Mouse (Mus musculus) heart, embryonic 15.5 days (tissue): Measurements from ENCODE around the gene Gm498. TPM values are rescaled to one million over a fixed set of nuclear protein-coding genes. Genes with fewer than 3 reads are reported as not detected.

Experiments used
- ATAC-seq: fragments of 200-750 bp; cut with Nextera tagmentation; replicated peaks from 2 replicates; pipeline ENCODE4 v1.8.0; 2017; ENCODE audit warnings: low read depth, moderate TSS enrichment; ENCODE audit not compliant: insufficient number of reproducible peaks, insufficient read depth, low FRiP score
- H3K27ac ChIP-seq: fragments of 300-500 bp; sonication (generic); 2 replicates; pipeline ENCODE4 v1.5.1; 2015; ENCODE audit warnings: mild to moderate bottlenecking, inconsistent platforms
- H3K27me3 ChIP-seq: fragments of 300-500 bp; sonication (generic); 2 replicates; pipeline ENCODE4 v1.6.1; 2015; ENCODE audit warnings: inconsistent platforms
- H3K36me3 ChIP-seq: fragments of 300-500 bp; sonication (generic); 2 replicates; pipeline ENCODE4 v1.6.1; 2015; ENCODE audit warnings: mild to moderate bottlenecking, inconsistent platforms
- H3K4me1 ChIP-seq: fragments of 300-500 bp; sonication (generic); replicated peaks from 2 replicates; pipeline ENCODE4 v1.6.1; 2015; ENCODE audit warnings: inconsistent platforms
- H3K4me2 ChIP-seq: fragments of 300-500 bp; sonication (generic); 2 replicates; pipeline ENCODE4 v1.6.1; 2015; ENCODE audit warnings: inconsistent platforms, mild to moderate bottlenecking, moderate library complexity
- H3K4me3 ChIP-seq: fragments of 300-500 bp; sonication (generic); 2 replicates; pipeline ENCODE4 v1.5.1; 2015; ENCODE audit warnings: mild to moderate bottlenecking, inconsistent platforms
- H3K9ac ChIP-seq: fragments of 300-500 bp; sonication (generic); 2 replicates; pipeline ENCODE4 v1.6.1; 2015; ENCODE audit warnings: mild to moderate bottlenecking, inconsistent platforms
- H3K9me3 ChIP-seq: fragments of 300-500 bp; sonication (generic); replicated peaks from 2 replicates; pipeline ENCODE4 v1.6.1; 2016; ENCODE audit warnings: inconsistent platforms
- WGBS: fragments of 180-500 bp; shearing (Covaris S2); methylation state at CpG from one replicate; pipeline ENCODE4 v1.1.7; 2015; ENCODE audit warnings: mixed read lengths; 5-methylcytosine and 5-hydroxymethylcytosine counted together
- polyA plus RNA-seq: library from polyadenylated mRNA; unstranded; fragments of >200 nt; fragmentation: Nextera tagmentation; extraction: Ambion mirVana; gene quantifications from 2 replicates; pipeline ENCODE4 v1.2.1, GENCODE M21; 2015

Gene Gm498
- polyA plus RNA-seq, 1 experiment from 2014 or later: not detected

- Histone ChIP-seq H3K4me3 (no peak overlapping the region), H3K9me3 (no peaks in the 10 kb centered on the region), H3K9ac (no peak overlapping the region), H3K36me3 (peaks cover 12% of the 10 kb centered on the region; the same call in 1 of the 2 replicates), H3K4me2 (no peak overlapping the region), H3K27ac (no peak overlapping the region), H3K4me1 (peaks cover 20% of the 10 kb centered on the region), H3K27me3 (no peaks in the 10 kb centered on the region)
- no peak for ATAC-seq
- 68% methylated on average over 6 of the region's 6 CpGs for WGBS
These were observed 33.0 kb upstream of the Gm498 start for GRCm38 (mm10) chr7:143833581-143834190.

GRCm38 (mm10) chr7:143834316-143834715 lies 32.3 kb upstream of the Gm498 start:
- H3K9ac ChIP-seq: no peak overlapping the region
- H3K4me2 ChIP-seq: no peak overlapping the region
- H3K27ac ChIP-seq: no peak overlapping the region
- H3K4me3 ChIP-seq: no peak overlapping the region
- peaks cover 16% of the 10 kb centered on the region for H3K4me1 ChIP-seq
- peaks cover 12% of the 10 kb centered on the region; the same call in 1 of the 2 replicates for H3K36me3 ChIP-seq
- H3K9me3 ChIP-seq: no peaks in the 10 kb centered on the region
- no peak for ATAC-seq
- 77% methylated on average over 2 of the region's 2 CpGs for WGBS
- no peaks in the 10 kb centered on the region for H3K27me3 ChIP-seq

- H3K36me3 ChIP-seq: peaks cover 12% of the 10 kb centered on the region; the same call in 1 of the 2 replicates
- no peaks in the 10 kb centered on the region for H3K9me3 ChIP-seq
- H3K9ac ChIP-seq: no peak overlapping the region
- 61% methylated on average over 3 of the region's 3 CpGs for WGBS
- no peak overlapping the region for H3K27ac ChIP-seq
- H3K4me3 ChIP-seq: no peak overlapping the region
- no peak for ATAC-seq
- H3K4me1 ChIP-seq: peaks cover 15% of the 10 kb centered on the region
- H3K4me2 ChIP-seq: no peak overlapping the region
- H3K27me3 ChIP-seq: no peaks in the 10 kb centered on the region
These were observed 31.7 kb upstream of the Gm498 start for GRCm38 (mm10) chr7:143834972-143835371.

GRCm38 (mm10) chr7:143837705-143838358 lies 28.8 kb upstream of the Gm498 start:
- H3K9me3 ChIP-seq: no peaks in the 10 kb centered on the region
- peaks cover 10% of the 10 kb centered on the region for H3K4me1 ChIP-seq
- H3K36me3 ChIP-seq: peaks cover 30% of the 10 kb centered on the region; the same call in 1 of the 2 replicates
- 88% methylated on average over 3 of the region's 3 CpGs for WGBS
- H3K4me3 ChIP-seq: no peak overlapping the region
- no peak overlapping the region for H3K4me2 ChIP-seq
- H3K27me3 ChIP-seq: no peaks in the 10 kb centered on the region
- no peak overlapping the region for H3K27ac ChIP-seq
- ATAC-seq: no peak
- H3K9ac ChIP-seq: no peak overlapping the region

- no peaks in the 10 kb centered on the region for H3K9me3 ChIP-seq
- no peaks in the 10 kb centered on the region; the same call in 1 of the 2 replicates for H3K4me1 ChIP-seq
- WGBS: 89% methylated on average over 5 of the region's 5 CpGs
- peaks cover 48% of the 10 kb centered on the region for H3K36me3 ChIP-seq
- H3K27me3 ChIP-seq: no peaks in the 10 kb centered on the region
- H3K4me2 ChIP-seq: no peak overlapping the region
- H3K9ac ChIP-seq: no peak overlapping the region
- H3K27ac ChIP-seq: no peak overlapping the region
- ATAC-seq: no peak
- no peak overlapping the region for H3K4me3 ChIP-seq
These were observed 26.5 kb upstream of the Gm498 start for GRCm38 (mm10) chr7:143840121-143840520.

GRCm38 (mm10) chr7:143841301-143841700 lies 25.3 kb upstream of the Gm498 start:
- WGBS: 94% methylated on average over 8 of the region's 8 CpGs
- H3K36me3 ChIP-seq: peaks cover 58% of the 10 kb centered on the region

GRCm38 (mm10) chr7:143848127-143848767 lies 18.4 kb upstream of the Gm498 start:
- H3K4me3 ChIP-seq: no peak overlapping the region
- peaks cover 31% of the 10 kb centered on the region for H3K36me3 ChIP-seq

More at GRCm38 (mm10) chr7:143841301-143841700, 25.3 kb upstream of the Gm498 start:
- Histone ChIP-seq H3K9me3 (no peaks in the 10 kb centered on the region), H3K27me3 (no peaks in the 10 kb centered on the region), H3K27ac (no peak overlapping the region), H3K9ac (no peak overlapping the region), H3K4me3 (no peak overlapping the region), H3K4me1 (no peaks in the 10 kb centered on the region), H3K4me2 (no peak overlapping the region)
- no peak for ATAC-seq

GRCm38 (mm10) chr7:143848768-143849482 lies 17.7 kb upstream of the Gm498 start:
- no peak overlapping the region for H3K4me2 ChIP-seq
- H3K36me3 ChIP-seq: peaks cover 24% of the 10 kb centered on the region; the same call in 1 of the 2 replicates
- H3K4me1 ChIP-seq: no peaks in the 10 kb centered on the region
- no peak for ATAC-seq
- no peak overlapping the region for H3K9ac ChIP-seq
- H3K27me3 ChIP-seq: no peaks in the 10 kb centered on the region
- 86% methylated on average over 7 of the region's 8 CpGs for WGBS
- H3K4me3 ChIP-seq: no peak overlapping the region
- H3K9me3 ChIP-seq: no peaks in the 10 kb centered on the region
- no peak overlapping the region for H3K27ac ChIP-seq

More at GRCm38 (mm10) chr7:143848127-143848767, 18.4 kb upstream of the Gm498 start:
- Histone ChIP-seq H3K9me3 (no peaks in the 10 kb centered on the region), H3K4me2 (no peak overlapping the region), H3K27ac (no peak overlapping the region), H3K9ac (no peak overlapping the region), H3K27me3 (no peaks in the 10 kb centered on the region), H3K4me1 (no peaks in the 10 kb centered on the region)
- 80% methylated on average over 5 of the region's 5 CpGs for WGBS
- ATAC-seq: no peak

GRCm38 (mm10) chr7:143868874-143869273 lies 2.2 kb downstream of the Gm498 start:
- WGBS: 63% methylated on average over 4 of the region's 4 CpGs
- no peak overlapping the region for H3K9ac ChIP-seq
- no peak overlapping the region for H3K4me2 ChIP-seq
- no peak overlapping the region for H3K27ac ChIP-seq
- no peaks in the 10 kb centered on the region for H3K4me1 ChIP-seq
- ATAC-seq: no peak
- H3K4me3 ChIP-seq: no peak overlapping the region
- no peaks in the 10 kb centered on the region for H3K36me3 ChIP-seq
- H3K27me3 ChIP-seq: no peaks in the 10 kb centered on the region
- H3K9me3 ChIP-seq: no peaks in the 10 kb centered on the region

- no peak for ATAC-seq
- WGBS: 60% methylated on average over 6 of the region's 6 CpGs
- no peak overlapping the region for H3K4me3 ChIP-seq
- no peak overlapping the region for H3K4me2 ChIP-seq
- H3K9ac ChIP-seq: no peak overlapping the region
- no peaks in the 10 kb centered on the region for H3K4me1 ChIP-seq
- no peaks in the 10 kb centered on the region for H3K36me3 ChIP-seq
- H3K27ac ChIP-seq: no peak overlapping the region
- H3K27me3 ChIP-seq: no peaks in the 10 kb centered on the region
- H3K9me3 ChIP-seq: no peaks in the 10 kb centered on the region
These were observed 17.1 kb downstream of the Gm498 start for GRCm38 (mm10) chr7:143883717-143884116.

GRCm38 (mm10) chr7:143891146-143891545 lies 24.5 kb downstream of the Gm498 start:
- no peak for ATAC-seq
- Histone ChIP-seq H3K27me3 (no peaks in the 10 kb centered on the region), H3K27ac (no peak overlapping the region), H3K4me1 (no peaks in the 10 kb centered on the region), H3K4me3 (no peak overlapping the region), H3K36me3 (no peaks in the 10 kb centered on the region), H3K4me2 (no peak overlapping the region), H3K9ac (no peak overlapping the region), H3K9me3 (no peaks in the 10 kb centered on the region)
- 75% methylated on average over 2 of the region's 2 CpGs for WGBS
